Mouse (Mus musculus) liver, embryonic 11.5 days (tissue): Measurements from ENCODE around the gene Acaca. TPM values are rescaled to one million over a fixed set of nuclear protein-coding genes. Genes with fewer than 3 reads are reported as not detected.
A peak's percentile ranks its signal among the peaks of the same experiment; 100 is the strongest.

Experiments used
- ATAC-seq: fragments of 200-750 bp; cut with Nextera tagmentation; replicated peaks from 2 replicates; pipeline ENCODE4 v1.8.0; 2017; ENCODE audit warnings: moderate number of reproducible peaks, mild to moderate bottlenecking, moderate TSS enrichment, moderate library complexity; ENCODE audit not compliant: low FRiP score
- DNase-seq: peaks from one replicate; pipeline ENCODE4 v3.0.0-alpha.2; 2017; ENCODE audit warnings: low spot score
- H3K27ac ChIP-seq: fragments of 300-500 bp; sonication (generic); 2 replicates; pipeline ENCODE4 v1.5.1; 2014; ENCODE audit warnings: mild to moderate bottlenecking, low read depth, low read length, control low read depth
- H3K27me3 ChIP-seq: fragments of 300-500 bp; sonication (generic); replicated peaks from 2 replicates; pipeline ENCODE4 v1.6.1; 2014; ENCODE audit warnings: low read length, mixed read lengths; ENCODE audit not compliant: control insufficient read depth, insufficient read depth
- H3K36me3 ChIP-seq: fragments of 300-500 bp; sonication (generic); 2 replicates; pipeline ENCODE4 v1.6.1; 2014; ENCODE audit warnings: mild to moderate bottlenecking, low read length, moderate library complexity, mixed read lengths; ENCODE audit not compliant: control insufficient read depth, insufficient read depth
- H3K4me1 ChIP-seq: fragments of 300-500 bp; sonication (generic); replicated peaks from 2 replicates; pipeline ENCODE4 v1.6.1; 2014; ENCODE audit warnings: low read length, mixed read lengths; ENCODE audit not compliant: control insufficient read depth, insufficient read depth
- H3K4me2 ChIP-seq: fragments of 300-500 bp; sonication (generic); 2 replicates; pipeline ENCODE4 v1.6.1; 2014; ENCODE audit warnings: mild to moderate bottlenecking, control low read depth, moderate library complexity
- H3K4me3 ChIP-seq: fragments of 300-500 bp; sonication (generic); 2 replicates; pipeline ENCODE4 v1.5.1; 2014; ENCODE audit warnings: low read depth, low read length, control low read depth
- H3K9ac ChIP-seq: fragments of 300-500 bp; sonication (generic); 2 replicates; pipeline ENCODE4 v1.6.1; 2014; ENCODE audit warnings: low read depth, low read length, control low read depth
- H3K9me3 ChIP-seq: fragments of 300-500 bp; sonication (generic); 2 replicates; pipeline ENCODE4 v1.6.1; 2016; ENCODE audit warnings: low read length, inconsistent platforms, mixed read lengths; ENCODE audit not compliant: control insufficient read depth
- WGBS: fragments of 180-500 bp; shearing (Covaris S2); extraction: QIAGEN DNeasy Blood & Tissue Kit; methylation state at CpG from one replicate; pipeline ENCODE4 v1.1.7; 2014; 5-methylcytosine and 5-hydroxymethylcytosine counted together
- polyA plus RNA-seq: library from polyadenylated mRNA; unstranded; fragments of >200 nt; fragmentation: Nextera tagmentation; extraction: Ambion mirVana; gene quantifications from 2 replicates; pipeline ENCODE4 v1.2.1, GENCODE M21; 2014

The Acaca gene
- polyA plus RNA-seq, 1 experiment from 2014 or later, result 17.0 TPM

DNA sequence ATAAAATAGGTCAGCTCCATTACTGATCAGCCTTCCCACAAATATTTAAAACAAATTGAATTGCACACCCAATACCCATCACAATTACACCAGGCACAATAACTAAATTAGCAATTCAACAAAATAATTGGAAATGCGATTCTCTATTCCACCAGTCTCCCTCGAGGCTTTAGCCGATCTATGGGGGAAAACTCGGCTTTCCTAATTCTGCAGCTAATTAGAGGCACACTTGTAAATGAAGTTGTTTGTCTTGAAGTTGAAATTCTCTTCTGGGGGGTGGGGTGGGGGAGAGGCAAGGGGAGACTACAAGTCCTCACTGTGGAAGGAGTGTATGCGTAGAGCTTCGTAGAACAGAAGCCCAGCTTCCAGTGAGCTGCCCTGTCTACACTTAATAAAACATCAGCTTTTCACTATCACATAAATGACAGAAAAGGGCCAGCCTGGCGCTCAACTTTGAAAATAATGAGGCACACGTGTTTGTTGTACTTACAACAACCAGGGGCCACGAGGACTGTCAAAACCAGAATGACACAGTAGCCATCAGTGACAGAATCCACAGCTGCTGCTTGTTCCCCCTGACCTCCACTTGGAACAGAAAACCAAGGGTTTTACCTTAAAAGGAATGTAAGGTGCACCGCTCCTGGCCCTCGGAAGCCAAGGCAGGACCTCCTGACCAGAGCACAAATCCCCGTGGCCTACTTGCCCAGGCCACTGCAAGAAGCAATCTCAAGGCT lies 282.9 kb downstream of the Acaca start:
- DNase-seq (no peak), ATAC-seq (no peak)
- H3K27me3 ChIP-seq, result no peaks in the 10 kb centered on the region
- H3K4me2 ChIP-seq, result peak overlapping the region; percentile 56
- peak overlapping the region; percentile 87 for H3K27ac ChIP-seq
- H3K4me3 ChIP-seq, result 0 out of 2 replicates have a peak overlapping the region, but pooled peaks have one; percentile 7
- H3K9ac ChIP-seq, result peak overlapping the region; percentile 44
- WGBS, result 63% methylated on average over 12 of the region's 12 CpGs
- no peaks in the 10 kb centered on the region for H3K9me3 ChIP-seq
- peaks cover 43% of the 10 kb centered on the region for H3K4me1 ChIP-seq
- H3K36me3 ChIP-seq, result no peaks in the 10 kb centered on the region

DNA sequence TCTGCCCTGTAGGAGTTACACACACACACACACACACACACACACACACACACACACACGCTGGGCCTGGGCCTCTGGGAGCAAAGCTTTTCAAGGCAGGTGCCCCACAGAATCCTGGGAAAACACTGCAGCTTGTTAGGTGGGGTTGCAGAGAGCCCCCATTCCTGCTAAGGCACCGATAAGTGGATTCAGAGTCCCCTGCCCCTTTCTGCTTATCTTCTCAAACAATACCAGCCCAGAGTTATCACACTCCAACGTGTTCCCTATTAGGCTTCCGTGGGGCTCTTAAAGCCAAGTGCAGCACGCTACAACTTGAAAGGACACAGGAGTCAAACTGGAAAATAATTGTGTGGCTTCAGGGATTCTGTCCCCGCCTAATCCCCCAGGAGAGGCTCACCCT lies 283.6 kb downstream of the Acaca start:
- Histone ChIP-seq H3K27me3 (no peaks in the 10 kb centered on the region), H3K4me3 (0 out of 2 replicates have a peak overlapping the region, but pooled peaks have one; percentile 7), H3K4me2 (peak overlapping the region; percentile 56), H3K4me1 (peaks cover 43% of the 10 kb centered on the region), H3K9ac (peak overlapping the region; percentile 53), H3K9me3 (no peaks in the 10 kb centered on the region), H3K27ac (peak overlapping the region; percentile 87), H3K36me3 (no peaks in the 10 kb centered on the region)
- ATAC-seq, result peak; percentile 87
- 25% methylated on average over 6 of the region's 6 CpGs for WGBS
- DNase-seq, result peak; percentile 49

DNA sequence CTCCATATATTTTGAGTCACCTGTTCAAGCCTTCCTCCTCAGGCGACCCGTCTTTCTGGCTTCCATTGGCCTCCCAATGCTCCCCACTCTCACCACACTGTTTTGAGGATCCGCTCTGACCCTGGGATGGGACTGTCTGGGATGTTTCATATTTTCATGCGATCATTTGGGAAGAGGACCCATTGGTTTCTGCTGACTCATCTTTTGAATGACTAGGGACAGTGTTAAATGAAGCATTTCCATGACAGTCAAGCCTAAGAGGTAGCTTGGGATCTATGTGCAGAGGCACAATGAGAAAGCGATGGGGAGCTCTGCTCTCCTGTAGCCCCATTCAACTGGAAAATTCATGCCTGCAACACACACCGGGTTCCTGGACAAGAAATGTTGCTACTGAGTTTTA lies 291.3 kb downstream of the Acaca start:
- DNase-seq (no peak), ATAC-seq (no peak)
- no peak overlapping the region for H3K4me3 ChIP-seq
- peaks cover 3% of the 10 kb centered on the region for H3K4me1 ChIP-seq
- H3K4me2 ChIP-seq, result no peak overlapping the region
- H3K9me3 ChIP-seq, result no peaks in the 10 kb centered on the region
- no peak overlapping the region for H3K9ac ChIP-seq
- 0 out of 2 replicates have a peak, but pooled peaks cover 3% of the 10 kb centered on the region for H3K36me3 ChIP-seq
- no peaks in the 10 kb centered on the region for H3K27me3 ChIP-seq
- H3K27ac ChIP-seq, result no peak overlapping the region
- WGBS, result 89% methylated on average over 6 of the region's 6 CpGs

DNA sequence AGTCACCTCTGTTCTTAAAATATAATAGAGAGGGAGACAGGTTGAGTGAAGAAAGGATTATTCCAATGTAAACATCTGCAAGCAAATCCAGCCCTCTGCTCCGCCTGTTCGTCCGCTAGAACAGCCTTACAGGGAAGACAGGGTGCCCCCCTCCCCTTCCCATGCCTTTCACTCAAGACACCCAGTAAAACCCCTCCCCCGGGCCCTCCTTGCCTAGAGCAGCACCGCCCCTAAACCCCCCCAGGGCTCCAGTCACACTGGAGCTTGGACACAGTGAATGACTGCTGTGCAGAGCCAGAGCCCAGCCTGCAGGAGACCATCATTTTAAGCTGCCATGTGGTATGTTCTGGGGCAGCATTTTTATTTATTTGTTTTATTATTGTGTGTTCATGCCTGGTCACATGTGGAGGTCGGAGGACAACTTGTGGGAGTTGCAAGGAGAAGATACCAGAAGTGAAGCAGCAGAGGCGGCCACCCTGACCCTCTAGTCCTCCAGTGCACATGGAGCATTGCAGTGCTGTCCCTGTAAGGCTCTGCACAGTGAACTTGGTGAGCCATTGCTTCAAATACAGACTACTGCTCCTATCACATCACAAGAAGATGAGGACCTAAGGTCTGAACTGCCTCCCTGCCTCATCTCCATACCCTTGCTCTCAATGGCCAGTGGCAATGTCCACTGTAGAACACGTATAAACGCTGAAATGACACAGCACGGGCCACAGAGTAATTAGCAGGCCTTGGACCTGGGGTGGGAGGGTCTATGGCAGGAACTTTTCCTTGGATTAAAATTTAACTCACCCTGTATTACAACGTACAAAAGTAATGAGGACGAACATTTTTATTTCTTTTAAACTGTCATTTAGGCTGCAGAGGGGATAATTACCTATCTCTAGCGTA lies 296.5 kb downstream of the Acaca start:
- ATAC-seq (no peak), DNase-seq (no peak)
- Histone ChIP-seq H3K36me3 (peaks cover 3% of the 10 kb centered on the region; the same call in 1 of the 2 replicates), H3K9ac (no peak overlapping the region), H3K9me3 (no peaks in the 10 kb centered on the region), H3K27ac (no peak overlapping the region), H3K4me3 (no peak overlapping the region), H3K4me2 (no peak overlapping the region), H3K4me1 (peaks cover 4% of the 10 kb centered on the region), H3K27me3 (no peaks in the 10 kb centered on the region)
- WGBS, result 73% methylated on average over 13 of the region's 13 CpGs

DNA sequence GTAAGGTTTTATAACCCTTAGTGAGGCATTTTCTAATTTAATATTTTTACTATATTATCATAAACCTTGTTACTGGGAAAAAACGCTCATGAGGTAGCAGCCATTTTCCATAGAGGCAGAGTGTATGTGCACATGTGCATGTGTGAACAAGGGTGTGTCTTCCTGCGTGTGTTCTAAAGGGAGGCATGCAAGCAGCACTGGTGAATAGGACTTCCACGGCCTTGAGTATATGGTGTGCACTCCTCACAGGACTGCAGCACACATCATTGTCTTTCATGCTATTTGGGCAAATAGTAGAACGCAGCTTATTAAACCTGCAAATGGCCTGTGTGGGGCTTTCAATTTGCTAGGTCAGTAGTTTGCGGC lies 297.1 kb downstream of the Acaca start:
- H3K36me3 ChIP-seq, result peaks cover 2% of the 10 kb centered on the region; the same call in 1 of the 2 replicates
- ATAC-seq (no peak), DNase-seq (no peak)
- H3K27ac ChIP-seq, result no peak overlapping the region
- H3K9ac ChIP-seq, result no peak overlapping the region
- no peaks in the 10 kb centered on the region for H3K9me3 ChIP-seq
- WGBS, result 92% methylated on average over 5 of the region's 5 CpGs
- no peak overlapping the region for H3K4me2 ChIP-seq
- H3K4me1 ChIP-seq, result peaks cover 4% of the 10 kb centered on the region
- no peaks in the 10 kb centered on the region for H3K27me3 ChIP-seq
- H3K4me3 ChIP-seq, result no peak overlapping the region

DNA sequence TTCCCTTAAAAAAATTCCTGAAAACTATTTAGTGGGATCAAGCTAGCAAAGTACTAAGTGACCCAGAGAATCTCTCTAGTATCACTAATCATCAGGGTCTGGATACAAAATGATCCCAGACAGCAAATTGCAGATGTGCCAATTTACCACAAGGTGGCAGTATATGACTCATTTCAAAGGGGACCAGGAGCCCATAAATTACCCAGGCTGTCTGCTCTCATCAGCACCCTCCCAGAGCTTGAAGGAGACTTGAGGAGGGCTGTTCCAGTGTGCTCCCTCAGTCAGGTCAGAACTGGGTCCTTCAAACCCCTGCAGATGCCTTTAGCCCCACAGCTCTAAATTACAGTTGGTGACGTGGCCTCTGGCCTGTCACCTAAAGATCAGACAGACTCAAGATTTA lies 300.1 kb downstream of the Acaca start:
- no peak overlapping the region for H3K9ac ChIP-seq
- no peak overlapping the region for H3K4me3 ChIP-seq
- H3K4me1 ChIP-seq, result peaks cover 4% of the 10 kb centered on the region
- 0 out of 2 replicates have a peak, but pooled peaks have one; percentile 39 for ATAC-seq
- 68% methylated on average over 1 of the region's 1 CpGs for WGBS
- no peak for DNase-seq
- H3K27ac ChIP-seq, result no peak overlapping the region
- no peak overlapping the region for H3K4me2 ChIP-seq
- H3K9me3 ChIP-seq, result no peaks in the 10 kb centered on the region
- H3K36me3 ChIP-seq, result no peaks in the 10 kb centered on the region; the same call in 1 of the 2 replicates
- no peaks in the 10 kb centered on the region for H3K27me3 ChIP-seq

DNA sequence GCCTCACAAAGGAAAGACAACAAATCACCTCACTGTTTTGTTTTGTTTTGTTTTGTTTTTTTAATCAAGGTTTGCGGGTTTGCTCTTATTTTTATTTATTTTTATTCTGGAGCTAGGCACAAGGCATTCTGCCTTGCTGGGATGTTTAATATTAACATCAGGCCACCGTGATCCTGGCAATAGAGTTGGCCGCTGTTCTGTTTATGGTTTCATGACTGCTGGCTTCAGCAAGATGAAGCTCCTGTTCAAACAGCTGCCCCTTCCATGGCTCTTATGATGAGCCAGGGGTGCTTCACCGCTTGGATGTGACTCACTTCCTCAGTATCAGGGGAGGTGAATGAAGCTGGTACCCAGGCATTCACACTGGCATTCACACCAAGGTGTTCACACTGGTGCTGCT lies 300.9 kb downstream of the Acaca start:
- Histone ChIP-seq H3K9ac (no peak overlapping the region), H3K4me2 (no peak overlapping the region), H3K27ac (no peak overlapping the region), H3K4me3 (no peak overlapping the region), H3K4me1 (peaks cover 4% of the 10 kb centered on the region), H3K27me3 (no peaks in the 10 kb centered on the region), H3K36me3 (no peaks in the 10 kb centered on the region; the same call in 1 of the 2 replicates), H3K9me3 (no peaks in the 10 kb centered on the region)
- DNase-seq (no peak), ATAC-seq (no peak)
- 79% methylated on average over 4 of the region's 4 CpGs for WGBS

DNA sequence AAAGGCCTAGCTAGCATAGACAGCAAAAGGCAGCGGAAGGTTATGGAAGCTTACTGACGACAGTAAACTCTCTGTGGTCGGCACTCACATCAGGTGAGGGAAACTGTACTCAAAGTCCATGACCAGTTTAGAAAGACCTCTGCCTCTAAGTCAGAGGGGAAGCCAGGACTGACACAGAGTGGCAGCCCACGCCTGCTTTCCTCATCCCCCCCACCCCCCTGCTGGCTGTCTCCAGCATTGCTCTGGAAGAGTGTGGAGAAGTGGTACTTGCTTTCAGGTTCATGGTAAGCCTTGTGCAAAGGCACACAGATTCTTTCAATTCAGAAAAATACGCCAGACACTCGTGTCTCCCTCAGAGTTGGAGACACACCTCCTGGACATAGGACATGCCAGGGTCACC lies 305.4 kb downstream of the Acaca start:
- Histone ChIP-seq H3K27ac (no peak overlapping the region), H3K36me3 (peaks cover 4% of the 10 kb centered on the region; the same call in 1 of the 2 replicates), H3K4me1 (no peaks in the 10 kb centered on the region), H3K4me3 (no peak overlapping the region), H3K27me3 (no peaks in the 10 kb centered on the region), H3K9me3 (no peaks in the 10 kb centered on the region), H3K9ac (no peak overlapping the region), H3K4me2 (no peak overlapping the region)
- 79% methylated on average over 6 of the region's 6 CpGs for WGBS
- no peak for ATAC-seq
- DNase-seq, result no peak
